Mouse (Mus musculus): ENCODE results near the gene Arhgap17. TPM values are rescaled to one million over a fixed set of nuclear protein-coding genes. Genes with fewer than 3 reads are reported as not detected.

Arhgap17 gene
- total RNA-seq (2021), result 10 to 100 TPM; 18.5 to 20.7 TPM

- DNase-seq, result peak; percentile 93 to 97
- intact Hi-C loops (cut with DNase I), result loop anchor here (5.0 kb wide), 2 partner anchors 38 to 73 kb away; no protein-coding TSS in a partner anchor
These were observed at the start of gene Arhgap17, which contains the start of gene Lcmt1 for GRCm38 (mm10) chr7:123369759-123370481. Gene Arhgap17 (minus strand): TSS chr7:123369915. Gene Lcmt1 (plus strand): TSS chr7:123369784.

- intact Hi-C loops (cut with DNase I), result no loop called here
- DNase-seq, result no peak
These were observed 47.9 kb upstream of the Arhgap17 start for GRCm38 (mm10) chr7:123417661-123418060.

- intact Hi-C loops (cut with DNase I), result no loop called here
- no peak for DNase-seq
These were observed 47.1 kb upstream of the Arhgap17 start for GRCm38 (mm10) chr7:123416803-123417202.

- DNase-seq, result no peak
- intact Hi-C loops (cut with DNase I), result no loop called here
These were observed 42.4 kb upstream of the Arhgap17 start for GRCm38 (mm10) chr7:123412143-123412542.

GRCm38 (mm10) chr7:123411109-123411508 lies 41.4 kb upstream of the Arhgap17 start:
- intact Hi-C loops (cut with DNase I), result no loop called here
- DNase-seq, result peak in 1 of 2 experiments; percentile 22

GRCm38 (mm10) chr7:123410502-123410901 lies 40.8 kb upstream of the Arhgap17 start:
- no peak for DNase-seq
- intact Hi-C loops (cut with DNase I), result no loop called here

GRCm38 (mm10) chr7:123406988-123407387 lies 37.3 kb upstream of the Arhgap17 start:
- intact Hi-C loops (cut with DNase I), result no loop called here
- no peak for DNase-seq

- intact Hi-C loops (cut with DNase I), result no loop called here
- no peak for DNase-seq
These were observed 35.9 kb upstream of the Arhgap17 start for GRCm38 (mm10) chr7:123405619-123406018.

- intact Hi-C loops (cut with DNase I), result no loop called here
- no peak for DNase-seq
These were observed 34.5 kb upstream of the Arhgap17 start for GRCm38 (mm10) chr7:123404198-123404597.

- intact Hi-C loops (cut with DNase I), result no loop called here
- no peak for DNase-seq
These were observed 31.4 kb upstream of the Arhgap17 start for GRCm38 (mm10) chr7:123401121-123401520.

GRCm38 (mm10) chr7:123399286-123399685 lies 29.6 kb upstream of the Arhgap17 start:
- DNase-seq, result no peak
- intact Hi-C loops (cut with DNase I), result loop anchor here (1.0 to 5.0 kb wide), 2 partner anchors 66 to 192 kb away; no protein-coding TSS in a partner anchor

GRCm38 (mm10) chr7:123398828-123399227 lies 29.1 kb upstream of the Arhgap17 start:
- intact Hi-C loops (cut with DNase I), result loop anchor here (1.0 to 5.0 kb wide), 2 partner anchors 66 to 192 kb away; no protein-coding TSS in a partner anchor
- DNase-seq, result peak; percentile 41 to 61

GRCm38 (mm10) chr7:123397931-123398330 lies 28.2 kb upstream of the Arhgap17 start:
- DNase-seq, result no peak
- intact Hi-C loops (cut with DNase I), result loop anchor here (5.0 kb wide), 1 partner anchor 191 kb away; no protein-coding TSS in a partner anchor

- intact Hi-C loops (cut with DNase I), result loop anchor here (5.0 kb wide), 1 partner anchor 190 kb away; no protein-coding TSS in a partner anchor
- no peak for DNase-seq
These were observed 27.7 kb upstream of the Arhgap17 start for GRCm38 (mm10) chr7:123397369-123397768.

- DNase-seq, result no peak
- intact Hi-C loops (cut with DNase I), result loop anchor here (5.0 kb wide), 1 partner anchor 190 kb away; no protein-coding TSS in a partner anchor
These were observed 27.2 kb upstream of the Arhgap17 start for GRCm38 (mm10) chr7:123396900-123397299.

GRCm38 (mm10) chr7:123394271-123394670 lies 24.6 kb upstream of the Arhgap17 start:
- intact Hi-C loops (cut with DNase I), result no loop called here
- no peak for DNase-seq

GRCm38 (mm10) chr7:123389686-123390280 lies 20.1 kb upstream of the Arhgap17 start:
- intact Hi-C loops (cut with DNase I), result no loop called here
- DNase-seq, result no peak

GRCm38 (mm10) chr7:123385693-123386407 lies 16.1 kb upstream of the Arhgap17 start:
- intact Hi-C loops (cut with DNase I), result no loop called here
- DNase-seq, result no peak

- intact Hi-C loops (cut with DNase I), result loop anchor here (5.0 kb wide), 1 partner anchor 35 kb away; no protein-coding TSS in a partner anchor
- peak; percentile 87 for DNase-seq
These were observed 8.0 kb upstream of the Arhgap17 start for GRCm38 (mm10) chr7:123377443-123378400.

GRCm38 (mm10) chr7:123371501-123371900 lies 1.8 kb upstream of the Arhgap17 start:
- intact Hi-C loops (cut with DNase I), result no loop called here
- no peak for DNase-seq
